Mouse (Mus musculus): ENCODE results near the gene Kcnh4. TPM values are rescaled to one million over a fixed set of nuclear protein-coding genes. Genes with fewer than 3 reads are reported as not detected.

Gene Kcnh4
- total and polyA plus RNA-seq, 2 experiments from 2014 or later = not detected

GRCm38 (mm10) chr11:100709201-100709810 lies 50.4 kb downstream of the Kcnh4 start:
- ATAC-seq (ENCODE audit: insufficient read depth, low read depth) = no peak
- no peak for TF ChIP-seq CTCF (IDR thresholded peaks at IDR 0.05; ENCODE audit: low read depth)
- TF ChIP-seq EP300 (IDR thresholded peaks at IDR 0.05; ENCODE audit: low read depth) = no peak
- no peak overlapping the region for H3K27ac ChIP-seq (ENCODE audit: low read depth)
- H3K36me3 ChIP-seq (replicated peaks; ENCODE audit: control insufficient read depth, insufficient read depth, low read length) = peaks cover 50% of the 10 kb centered on the region
- H3K9ac ChIP-seq (replicated peaks; ENCODE audit: low read depth, low read length) = no peak overlapping the region
- no peak overlapping the region for H3K4me3 ChIP-seq (ENCODE audit: low read depth, low read length)
- no peaks in the 10 kb centered on the region for H3K9me3 ChIP-seq (replicated peaks; ENCODE audit: control insufficient read depth, low read length)
- no peaks in the 10 kb centered on the region for H3K27me3 ChIP-seq (ENCODE audit: control insufficient read depth, insufficient read depth, low read length)
- DNase-seq (ENCODE audit: low spot score) = no peak
- peaks cover 15% of the 10 kb centered on the region for H3K4me1 ChIP-seq (ENCODE audit: control insufficient read depth, insufficient read depth)
- H3K4me2 ChIP-seq (ENCODE audit: low read depth, low read length) = no peak overlapping the region
- 94% methylated on average over 9 of the region's 9 CpGs for WGBS

- Histone ChIP-seq H3K27ac (ENCODE audit: low read depth) (no peak overlapping the region), H3K4me1 (ENCODE audit: control insufficient read depth, insufficient read depth) (no peaks in the 10 kb centered on the region), H3K36me3 (replicated peaks; ENCODE audit: control insufficient read depth, insufficient read depth, low read length) (peaks cover 50% of the 10 kb centered on the region), H3K4me2 (ENCODE audit: low read depth, low read length) (no peak overlapping the region), H3K4me3 (ENCODE audit: low read depth, low read length) (no peak overlapping the region), H3K27me3 (ENCODE audit: control insufficient read depth, insufficient read depth, low read length) (no peaks in the 10 kb centered on the region), H3K9ac (replicated peaks; ENCODE audit: low read depth, low read length) (no peak overlapping the region), H3K9me3 (replicated peaks; ENCODE audit: control insufficient read depth, low read length) (no peaks in the 10 kb centered on the region)
- no peak for DNase-seq (ENCODE audit: low spot score)
- no peak for ATAC-seq (ENCODE audit: insufficient read depth, low read depth)
- WGBS = 91% methylated on average over 23 of the region's 23 CpGs
- TF ChIP-seq CTCF (IDR thresholded peaks at IDR 0.05; ENCODE audit: low read depth) = no peak
- no peak for TF ChIP-seq EP300 (IDR thresholded peaks at IDR 0.05; ENCODE audit: low read depth)
Measured at GRCm38 (mm10) chr11:100705095-100705747, 54.5 kb downstream of the Kcnh4 start.

GRCm38 (mm10) chr11:100703851-100704531 lies 55.8 kb downstream of the Kcnh4 start, which contains the start of gene Dhx58:
Gene Dhx58, minus strand, starts transcription at chr11:100704271.
- WGBS = 44% methylated on average over 7 of the region's 7 CpGs
- DNase-seq (ENCODE audit: low spot score) (peak; percentile 29), ATAC-seq (ENCODE audit: insufficient read depth, low read depth) (no peak)
- peaks cover 44% of the 10 kb centered on the region for H3K36me3 ChIP-seq (replicated peaks; ENCODE audit: control insufficient read depth, insufficient read depth, low read length)
- peak within 1 kb of the TSS; percentile 48 for H3K4me2 ChIP-seq (ENCODE audit: low read depth, low read length)
- H3K27me3 ChIP-seq (ENCODE audit: control insufficient read depth, insufficient read depth, low read length) = no peaks in the 10 kb centered on the region
- no peaks in the 10 kb centered on the region for H3K4me1 ChIP-seq (ENCODE audit: control insufficient read depth, insufficient read depth)
- TF ChIP-seq CTCF (IDR thresholded peaks at IDR 0.05; ENCODE audit: low read depth) (no peak), EP300 (IDR thresholded peaks at IDR 0.05; ENCODE audit: low read depth) (no peak)
- H3K9me3 ChIP-seq (replicated peaks; ENCODE audit: control insufficient read depth, low read length) = no peaks in the 10 kb centered on the region
- peak within 1 kb of the TSS; percentile 30 for H3K4me3 ChIP-seq (ENCODE audit: low read depth, low read length)
- peak within 1 kb of the TSS; percentile 3; the same call in 1 of the 2 replicates for H3K27ac ChIP-seq (ENCODE audit: low read depth)
- H3K9ac ChIP-seq (replicated peaks; ENCODE audit: low read depth, low read length) = no peak within 1 kb of the TSS; the same call in 1 of the 2 replicates

- no peaks in the 10 kb centered on the region for H3K9me3 ChIP-seq (replicated peaks; ENCODE audit: control insufficient read depth, low read length)
- TF ChIP-seq EP300 (IDR thresholded peaks at IDR 0.05; ENCODE audit: low read depth) = no peak
- TF ChIP-seq CTCF (IDR thresholded peaks at IDR 0.05; ENCODE audit: low read depth) = no peak
- H3K4me3 ChIP-seq (ENCODE audit: low read depth, low read length) = no peak overlapping the region
- WGBS = 56% methylated on average over 11 of the region's 11 CpGs
- ATAC-seq (ENCODE audit: insufficient read depth, low read depth) = no peak
- H3K27me3 ChIP-seq (ENCODE audit: control insufficient read depth, insufficient read depth, low read length) = no peaks in the 10 kb centered on the region
- peaks cover 38% of the 10 kb centered on the region for H3K36me3 ChIP-seq (replicated peaks; ENCODE audit: control insufficient read depth, insufficient read depth, low read length)
- no peak for DNase-seq (ENCODE audit: low spot score)
- no peak overlapping the region for H3K9ac ChIP-seq (replicated peaks; ENCODE audit: low read depth, low read length)
- no peak overlapping the region for H3K27ac ChIP-seq (ENCODE audit: low read depth)
- no peaks in the 10 kb centered on the region for H3K4me1 ChIP-seq (ENCODE audit: control insufficient read depth, insufficient read depth)
- H3K4me2 ChIP-seq (ENCODE audit: low read depth, low read length) = peak overlapping the region; percentile 48
Measured at GRCm38 (mm10) chr11:100703366-100703765, 56.4 kb downstream of the Kcnh4 start.

GRCm38 (mm10) chr11:100702906-100703305 lies 56.8 kb downstream of the Kcnh4 start:
- H3K4me2 ChIP-seq (ENCODE audit: low read depth, low read length) = peak overlapping the region; percentile 48
- H3K4me3 ChIP-seq (ENCODE audit: low read depth, low read length) = peak overlapping the region; percentile 22
- ATAC-seq (ENCODE audit: insufficient read depth, low read depth) (no peak), DNase-seq (ENCODE audit: low spot score) (no peak)
- no peaks in the 10 kb centered on the region for H3K9me3 ChIP-seq (replicated peaks; ENCODE audit: control insufficient read depth, low read length)
- H3K27ac ChIP-seq (ENCODE audit: low read depth) = no peak overlapping the region
- H3K36me3 ChIP-seq (replicated peaks; ENCODE audit: control insufficient read depth, insufficient read depth, low read length) = peaks cover 33% of the 10 kb centered on the region
- no peak for TF ChIP-seq CTCF (IDR thresholded peaks at IDR 0.05; ENCODE audit: low read depth)
- no peak for TF ChIP-seq EP300 (IDR thresholded peaks at IDR 0.05; ENCODE audit: low read depth)
- no peaks in the 10 kb centered on the region; the same call in 1 of the 2 replicates for H3K27me3 ChIP-seq (ENCODE audit: control insufficient read depth, insufficient read depth, low read length)
- H3K4me1 ChIP-seq (ENCODE audit: control insufficient read depth, insufficient read depth) = no peaks in the 10 kb centered on the region
- WGBS = 41% methylated on average over 7 of the region's 7 CpGs
- H3K9ac ChIP-seq (replicated peaks; ENCODE audit: low read depth, low read length) = no peak overlapping the region

All from heart, postnatal 0 days (tissue).